Mouse (Mus musculus): ENCODE data around the gene Cldn10. TPM values are rescaled to one million over a fixed set of nuclear protein-coding genes. Genes with fewer than 3 reads are reported as not detected.
A peak's percentile ranks its signal among the peaks of the same experiment; 100 is the strongest.

Gene Cldn10
- polyA plus RNA-seq, 1 experiment = 0.16 TPM

DNA sequence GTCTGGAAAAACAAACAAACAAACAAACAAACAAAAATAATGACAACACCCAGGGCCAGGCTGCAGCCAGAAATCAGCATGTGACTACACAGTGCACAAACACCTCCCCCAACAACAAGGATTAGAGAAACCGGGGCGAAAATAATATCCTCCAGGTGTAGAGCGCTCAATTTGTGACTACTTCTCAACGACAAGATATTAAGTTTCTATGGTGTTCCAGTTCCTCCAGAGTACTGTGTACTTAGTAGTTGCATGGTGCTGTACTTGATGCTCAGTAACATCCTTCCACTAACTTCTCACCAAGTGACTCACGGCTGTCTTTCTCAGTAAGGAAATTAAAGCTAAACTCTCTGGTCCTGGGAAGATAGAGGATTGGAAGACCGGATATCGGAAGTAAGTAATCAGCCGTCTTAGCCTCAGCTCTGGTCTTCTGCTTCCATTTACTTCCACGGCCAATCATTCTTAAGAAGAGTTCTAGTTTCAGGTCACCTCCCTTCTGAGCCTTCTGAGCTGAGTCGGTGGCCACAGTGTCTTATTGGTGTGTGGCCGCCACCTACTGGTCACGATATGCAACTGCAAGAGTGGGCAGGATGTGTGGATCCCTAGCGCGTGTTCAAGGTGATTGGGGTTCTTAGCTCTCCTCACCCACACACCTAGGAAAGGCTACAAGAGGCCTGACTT, 19.9 kb upstream of the Cldn10 start:
- Histone ChIP-seq H3K4me3 (ENCODE audit: low read depth, low read length) (no peak overlapping the region), H3K27ac (ENCODE audit: insufficient read depth, low read depth, low read length) (no peak overlapping the region), H3K36me3 (ENCODE audit: control insufficient read depth, insufficient read depth, low read length) (no peaks in the 10 kb centered on the region), H3K4me1 (ENCODE audit: control insufficient read depth, insufficient read depth, insufficient read length, low read length) (no peaks in the 10 kb centered on the region), H3K27me3 (ENCODE audit: control insufficient read depth, insufficient read depth, low read length) (no peaks in the 10 kb centered on the region)
- peak; percentile 98; the same call in 1 of the 2 replicates for TF ChIP-seq CTCF (IDR thresholded peaks at IDR 0.05; ENCODE audit: extremely low read depth, insufficient read length, insufficient replicate concordance, low read depth, low read length)
- TF ChIP-seq POLR2A (IDR thresholded peaks at IDR 0.05; ENCODE audit: low read depth, low read length) = no peak
- 32% methylated on average over 14 of the region's 14 CpGs for WGBS

- Histone ChIP-seq H3K4me3 (ENCODE audit: low read depth, low read length) (no peak overlapping the region), H3K36me3 (ENCODE audit: control insufficient read depth, insufficient read depth, low read length) (no peaks in the 10 kb centered on the region), H3K27ac (ENCODE audit: insufficient read depth, low read depth, low read length) (no peak overlapping the region), H3K27me3 (ENCODE audit: control insufficient read depth, insufficient read depth, low read length) (no peaks in the 10 kb centered on the region), H3K4me1 (ENCODE audit: control insufficient read depth, insufficient read depth, insufficient read length, low read length) (no peaks in the 10 kb centered on the region)
- TF ChIP-seq CTCF (IDR thresholded peaks at IDR 0.05; ENCODE audit: extremely low read depth, insufficient read length, insufficient replicate concordance, low read depth, low read length) = no peak
- no peak for TF ChIP-seq POLR2A (IDR thresholded peaks at IDR 0.05; ENCODE audit: low read depth, low read length)
- 29% methylated on average over 17 of the region's 17 CpGs for WGBS
Observed at GRCm38 (mm10) chr14:118768354-118768713, 19.4 kb upstream of the Cldn10 start.

- H3K27me3 ChIP-seq (ENCODE audit: control insufficient read depth, insufficient read depth, low read length) = no peaks in the 10 kb centered on the region
- TF ChIP-seq CTCF (IDR thresholded peaks at IDR 0.05; ENCODE audit: extremely low read depth, insufficient read length, insufficient replicate concordance, low read depth, low read length) = no peak
- TF ChIP-seq POLR2A (IDR thresholded peaks at IDR 0.05; ENCODE audit: low read depth, low read length) = no peak
- 90% methylated on average over 3 of the region's 3 CpGs for WGBS
- H3K27ac ChIP-seq (ENCODE audit: insufficient read depth, low read depth, low read length) = no peak overlapping the region
- H3K4me3 ChIP-seq (ENCODE audit: low read depth, low read length) = no peak overlapping the region
- H3K36me3 ChIP-seq (ENCODE audit: control insufficient read depth, insufficient read depth, low read length) = no peaks in the 10 kb centered on the region
- H3K4me1 ChIP-seq (ENCODE audit: control insufficient read depth, insufficient read depth, insufficient read length, low read length) = no peaks in the 10 kb centered on the region
Observed at GRCm38 (mm10) chr14:118773668-118774067, 14.0 kb upstream of the Cldn10 start.

GRCm38 (mm10) chr14:118774507-118775428, 12.9 kb upstream of the Cldn10 start:
- Histone ChIP-seq H3K27me3 (ENCODE audit: control insufficient read depth, insufficient read depth, low read length) (no peaks in the 10 kb centered on the region), H3K4me1 (ENCODE audit: control insufficient read depth, insufficient read depth, insufficient read length, low read length) (no peaks in the 10 kb centered on the region), H3K4me3 (ENCODE audit: low read depth, low read length) (no peak overlapping the region), H3K27ac (ENCODE audit: insufficient read depth, low read depth, low read length) (no peak overlapping the region), H3K36me3 (ENCODE audit: control insufficient read depth, insufficient read depth, low read length) (no peaks in the 10 kb centered on the region)
- no peak for TF ChIP-seq POLR2A (IDR thresholded peaks at IDR 0.05; ENCODE audit: low read depth, low read length)
- TF ChIP-seq CTCF (IDR thresholded peaks at IDR 0.05; ENCODE audit: extremely low read depth, insufficient read length, insufficient replicate concordance, low read depth, low read length) = no peak
- 78% methylated on average over 12 of the region's 12 CpGs for WGBS

DNA sequence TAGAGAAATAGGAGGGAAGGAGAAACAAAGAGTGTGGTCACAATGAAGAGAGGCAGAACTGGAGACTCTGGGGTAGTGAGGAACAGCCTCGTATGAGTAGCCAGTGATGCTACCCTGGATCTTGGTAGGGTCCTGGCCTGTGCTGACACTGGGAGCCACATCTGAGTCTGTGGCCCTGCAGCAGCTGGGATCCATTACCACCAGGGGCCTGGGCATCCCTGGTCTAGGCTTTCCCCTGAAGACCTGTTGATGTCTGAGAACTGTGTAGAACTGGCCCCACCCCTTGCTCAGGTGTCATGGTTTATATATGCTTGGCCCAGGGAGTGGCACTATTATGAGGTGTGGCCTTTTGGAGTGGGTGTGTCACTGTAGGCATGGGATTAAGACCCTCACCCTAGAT, 12.2 kb upstream of the Cldn10 start:
- no peaks in the 10 kb centered on the region for H3K36me3 ChIP-seq (ENCODE audit: control insufficient read depth, insufficient read depth, low read length)
- TF ChIP-seq POLR2A (IDR thresholded peaks at IDR 0.05; ENCODE audit: low read depth, low read length) = no peak
- no peak for TF ChIP-seq CTCF (IDR thresholded peaks at IDR 0.05; ENCODE audit: extremely low read depth, insufficient read length, insufficient replicate concordance, low read depth, low read length)
- H3K27me3 ChIP-seq (ENCODE audit: control insufficient read depth, insufficient read depth, low read length) = no peaks in the 10 kb centered on the region
- WGBS = 88% methylated on average over 1 of the region's 1 CpGs
- H3K4me3 ChIP-seq (ENCODE audit: low read depth, low read length) = no peak overlapping the region
- H3K4me1 ChIP-seq (ENCODE audit: control insufficient read depth, insufficient read depth, insufficient read length, low read length) = no peaks in the 10 kb centered on the region
- H3K27ac ChIP-seq (ENCODE audit: insufficient read depth, low read depth, low read length) = no peak overlapping the region

GRCm38 (mm10) chr14:118776372-118776771, 11.3 kb upstream of the Cldn10 start:
- no peaks in the 10 kb centered on the region for H3K27me3 ChIP-seq (ENCODE audit: control insufficient read depth, insufficient read depth, low read length)
- WGBS = 86% methylated on average over 2 of the region's 2 CpGs
- H3K36me3 ChIP-seq (ENCODE audit: control insufficient read depth, insufficient read depth, low read length) = no peaks in the 10 kb centered on the region
- TF ChIP-seq POLR2A (IDR thresholded peaks at IDR 0.05; ENCODE audit: low read depth, low read length) (no peak), CTCF (IDR thresholded peaks at IDR 0.05; ENCODE audit: extremely low read depth, insufficient read length, insufficient replicate concordance, low read depth, low read length) (no peak)
- no peak overlapping the region for H3K27ac ChIP-seq (ENCODE audit: insufficient read depth, low read depth, low read length)
- H3K4me3 ChIP-seq (ENCODE audit: low read depth, low read length) = no peak overlapping the region
- no peaks in the 10 kb centered on the region for H3K4me1 ChIP-seq (ENCODE audit: control insufficient read depth, insufficient read depth, insufficient read length, low read length)

DNA sequence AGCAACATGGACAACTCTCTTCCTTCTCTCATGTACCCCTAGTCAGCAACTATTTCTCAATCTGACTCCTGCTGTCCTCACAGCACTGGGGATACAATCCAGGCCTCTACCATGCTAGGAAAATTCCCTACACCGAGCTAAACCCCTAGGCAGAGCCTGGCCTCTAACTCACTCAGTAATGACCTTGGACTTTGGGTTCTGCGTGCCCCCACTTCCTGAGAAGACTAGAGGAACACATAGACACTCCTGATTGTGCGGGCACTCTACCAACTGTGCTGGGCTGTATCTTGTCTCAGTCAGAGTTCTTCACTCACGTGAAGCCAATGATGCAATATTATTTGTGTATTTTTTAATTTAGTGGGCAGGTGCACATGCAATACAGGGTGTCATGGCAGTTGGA, 10.2 kb upstream of the Cldn10 start:
- TF ChIP-seq POLR2A (IDR thresholded peaks at IDR 0.05; ENCODE audit: low read depth, low read length) (no peak), CTCF (IDR thresholded peaks at IDR 0.05; ENCODE audit: extremely low read depth, insufficient read length, insufficient replicate concordance, low read depth, low read length) (no peak)
- WGBS = 58% methylated on average over 4 of the region's 4 CpGs
- Histone ChIP-seq H3K36me3 (ENCODE audit: control insufficient read depth, insufficient read depth, low read length) (no peaks in the 10 kb centered on the region), H3K4me1 (ENCODE audit: control insufficient read depth, insufficient read depth, insufficient read length, low read length) (no peaks in the 10 kb centered on the region), H3K27ac (ENCODE audit: insufficient read depth, low read depth, low read length) (no peak overlapping the region), H3K27me3 (ENCODE audit: control insufficient read depth, insufficient read depth, low read length) (no peaks in the 10 kb centered on the region), H3K4me3 (ENCODE audit: low read depth, low read length) (no peak overlapping the region)
